ENCODE assay signal across 7 mouse cellular contexts in the genomic region with DNA sequence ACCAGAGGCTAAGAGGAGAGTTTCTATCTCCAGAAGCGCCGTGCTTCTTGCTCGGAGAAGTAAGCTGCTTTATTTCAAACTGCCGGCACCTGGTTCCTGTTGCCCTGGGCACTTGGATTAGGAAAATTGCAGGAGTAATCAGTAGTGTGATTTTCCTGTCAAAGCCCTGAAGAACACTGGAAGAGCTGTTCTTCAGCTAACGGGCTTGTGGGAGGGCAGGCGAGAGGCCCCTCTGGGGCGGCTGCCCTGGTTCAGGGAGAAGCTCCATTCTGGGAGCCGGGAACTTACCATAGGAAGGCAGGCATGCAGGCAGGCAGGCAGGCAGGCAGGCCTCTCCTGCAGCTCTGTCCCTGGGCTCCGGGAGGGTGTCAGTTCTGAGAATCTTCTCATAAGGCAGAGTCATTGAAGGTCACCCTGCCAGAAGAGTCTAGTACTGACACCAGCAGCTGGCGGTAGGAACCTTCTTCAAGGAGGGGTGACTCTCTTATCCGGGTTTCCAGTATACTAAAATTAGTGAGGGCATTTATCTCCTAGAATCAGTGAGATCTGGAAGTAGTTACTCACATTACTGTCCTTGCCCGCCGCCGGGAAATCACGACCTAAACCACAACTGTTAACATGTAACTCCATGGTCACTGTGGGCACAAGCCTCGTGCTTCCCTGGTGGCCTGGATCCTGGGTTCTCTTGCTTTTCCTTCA. TPM values are rescaled to one million over a fixed set of nuclear protein-coding genes. Genes with fewer than 3 reads are reported as not detected.
DNase-seq lines count a peak whose midpoint lies in the region; ATAC-seq and TF ChIP-seq lines count a peak whose summit lies in the region.

Gene Prss23 (minus strand): TSS at position 457 of the 699 bp plus-strand sequence.

- H3K9me3 ChIP-seq in lung, postnatal 0 days (ENCODE audit: low read length): no peaks in the 10 kb centered on the region
- H3K9me3 ChIP-seq in embryonic facial prominence, embryonic 12.5 days: no peaks in the 10 kb centered on the region
- H3K9me3 ChIP-seq in limb, embryonic 11.5 days (ENCODE audit: control insufficient read depth, low read length): no peaks in the 10 kb centered on the region

- no peaks in the 10 kb centered on the region for H3K4me1 ChIP-seq in lung, postnatal 0 days (ENCODE audit: insufficient read depth, low read depth, low read length)
- peaks cover 18% of the 10 kb centered on the region; the same call in 1 of the 2 replicates for H3K4me1 ChIP-seq in embryonic facial prominence, embryonic 12.5 days
- H3K4me1 ChIP-seq in heart, adult 2 months (ENCODE audit: control insufficient read depth, insufficient read depth, low read length): no peaks in the 10 kb centered on the region
- H3K4me1 ChIP-seq in limb, embryonic 11.5 days (ENCODE audit: control insufficient read depth, insufficient read depth, low read length): peaks cover 3% of the 10 kb centered on the region; the same call in 1 of the 2 replicates

- H3K4me2 ChIP-seq in lung, postnatal 0 days (replicated peaks; ENCODE audit: low read depth, low read length): no peak within 1 kb of the TSS
- H3K4me2 ChIP-seq in embryonic facial prominence, embryonic 12.5 days (replicated peaks): peak within 1 kb of the TSS; percentile 19; the same call in 1 of the 2 replicates
- H3K4me2 ChIP-seq in limb, embryonic 11.5 days (ENCODE audit: low read depth, severe bottlenecking): no peak within 1 kb of the TSS

- no peak for TF ChIP-seq CTCF in lung, postnatal 0 days (IDR thresholded peaks at IDR 0.05)
- TF ChIP-seq CTCF in heart, adult 2 months (IDR thresholded peaks at IDR 0.05): no peak

- no peak for TF ChIP-seq EP300 in lung, postnatal 0 days (IDR thresholded peaks at IDR 0.05)
- no peak for TF ChIP-seq EP300 in heart, adult 2 months (IDR thresholded peaks at IDR 0.05; ENCODE audit: insufficient read depth, low read depth, low read length)

- TF ChIP-seq POLR2A in heart, adult 2 months (IDR thresholded peaks at IDR 0.05; ENCODE audit: insufficient read depth, low read depth, low read length): no peak

- no peak within 1 kb of the TSS for H3K4me3 ChIP-seq in lung, postnatal 0 days (ENCODE audit: low read depth, low read length)
- H3K4me3 ChIP-seq in embryonic facial prominence, embryonic 12.5 days: no peak within 1 kb of the TSS
- H3K4me3 ChIP-seq in heart, adult 2 months: no peak within 1 kb of the TSS
- H3K4me3 ChIP-seq in limb, embryonic 11.5 days (ENCODE audit: low read depth, low read length): no peak within 1 kb of the TSS

- H3K27ac ChIP-seq in lung, postnatal 0 days (ENCODE audit: low read length): no peak within 1 kb of the TSS
- H3K27ac ChIP-seq in embryonic facial prominence, embryonic 12.5 days: peak within 1 kb of the TSS; percentile 74
- no peak within 1 kb of the TSS for H3K27ac ChIP-seq in heart, adult 2 months
- H3K27ac ChIP-seq in limb, embryonic 11.5 days (replicated peaks; ENCODE audit: low read depth, low read length): no peak within 1 kb of the TSS

- H3K79me2 ChIP-seq in heart, adult 2 months (replicated peaks; ENCODE audit: control insufficient read depth, insufficient read depth, low read length): no peaks in the 10 kb centered on the region

- WGBS in lung, postnatal 0 days: 75% methylated on average over 16 of the region's 16 CpGs
- WGBS in embryonic facial prominence, embryonic 12.5 days: 27% methylated on average over 16 of the region's 16 CpGs
- WGBS in heart, adult 2 months: 66% methylated on average over 16 of the region's 16 CpGs
- WGBS in limb, embryonic 11.5 days: 59% methylated on average over 16 of the region's 16 CpGs

- intact Hi-C loops in heart, adult 2 months (cut with DNase I): no loop called here

- no peak for DNase-seq in lung, postnatal 0 days (ENCODE audit: low spot score)
- no peak for DNase-seq in lung, postnatal 10 days
- no peak for DNase-seq in heart, adult 2 months
- no peak for DNase-seq in limb, embryonic 11.5 days (ENCODE audit: low spot score)

- no peak within 1 kb of the TSS for H3K9ac ChIP-seq in lung, postnatal 0 days (replicated peaks; ENCODE audit: low read depth)
- H3K9ac ChIP-seq in embryonic facial prominence, embryonic 12.5 days: no peak within 1 kb of the TSS
- no peak within 1 kb of the TSS for H3K9ac ChIP-seq in heart, adult 2 months (ENCODE audit: low read depth, low read length)
- no peak within 1 kb of the TSS for H3K9ac ChIP-seq in limb, embryonic 11.5 days (ENCODE audit: low read length)

- no peaks in the 10 kb centered on the region for H3K36me3 ChIP-seq in lung, postnatal 0 days (ENCODE audit: insufficient read depth, low read length)
- H3K36me3 ChIP-seq in embryonic facial prominence, embryonic 12.5 days: no peaks in the 10 kb centered on the region
- no peaks in the 10 kb centered on the region for H3K36me3 ChIP-seq in heart, adult 2 months (ENCODE audit: control insufficient read depth, insufficient read depth, low read length)
- H3K36me3 ChIP-seq in limb, embryonic 11.5 days (ENCODE audit: control insufficient read depth, insufficient read depth, low read length): no peaks in the 10 kb centered on the region

- ATAC-seq in lung, postnatal 0 days: no peak
- no peak for ATAC-seq in embryonic facial prominence, embryonic 12.5 days (ENCODE audit: insufficient number of reproducible peaks, insufficient read depth, low FRiP score, low TSS enrichment)
- no peak for ATAC-seq in limb, embryonic 11.5 days (ENCODE audit: insufficient number of reproducible peaks, low FRiP score, low TSS enrichment, low read depth)
- no peak for ATAC-seq in erythroblast, adult 5-6 weeks (replicated peaks; ENCODE audit: low FRiP score, poor library complexity, severe bottlenecking)
- ATAC-seq in megakaryocyte-erythroid progenitor cell, adult 5-6 weeks (replicated peaks; ENCODE audit: low FRiP score, low TSS enrichment, poor library complexity, severe bottlenecking): no peak

- H3K27me3 ChIP-seq in lung, postnatal 0 days (replicated peaks; ENCODE audit: insufficient read depth, low read length): no peaks in the 10 kb centered on the region
- no peaks in the 10 kb centered on the region for H3K27me3 ChIP-seq in embryonic facial prominence, embryonic 12.5 days
- H3K27me3 ChIP-seq in heart, adult 2 months (ENCODE audit: control insufficient read depth, insufficient read depth, low read length): no peaks in the 10 kb centered on the region
- no peaks in the 10 kb centered on the region for H3K27me3 ChIP-seq in limb, embryonic 11.5 days (ENCODE audit: control insufficient read depth, insufficient read depth, low read length)

RNA-seq across cellular contexts. Expression of gene Prss23, which starts in this region (rescaled TPM):
- polyA plus RNA-seq in lung, postnatal 0 days (2015; fragmentation: Nextera tagmentation; extraction: Ambion mirVana): 78.6 and 86.6 TPM in 2 replicates
- polyA plus RNA-seq in embryonic facial prominence, embryonic 12.5 days (2016; fragmentation: Nextera tagmentation; extraction: Ambion mirVana): 74.5 and 81.4 TPM in 2 replicates
- 10 to 100 TPM; 18.9 to 20.6 TPM for total RNA-seq in heart, adult 2 months (2021)
- 50.1 and 58.2 TPM in 2 replicates for polyA plus RNA-seq in heart, adult 2 months (2012; rRNA removed)
- 11.7 and 14.9 TPM in 2 replicates for polyA plus RNA-seq in limb, embryonic 11.5 days (2014; fragmentation: Nextera tagmentation; extraction: Ambion mirVana)
- total RNA-seq in erythroblast, adult 5-6 weeks (2015; ENCODE audit: low replicate concordance): not detected in 2 replicates
- total RNA-seq in erythroblast, adult 5-6 weeks (2017; ENCODE audit: low replicate concordance): not detected in 2 replicates
- total RNA-seq in megakaryocyte-erythroid progenitor cell, adult 5-6 weeks (2014; fragmentation: Nextera tagmentation): not detected in 2 replicates
- not detected in 2 replicates for total RNA-seq in megakaryocyte-erythroid progenitor cell, adult 5-6 weeks (2017)

Comparison
In these comparisons a context has a peak if more than half of its experiments do, and no peak if none do; other contexts are left out.
1. RNA of gene Prss23 (total RNA-seq): 18.9 to 20.6 TPM in heart, adult 2 months; not detected in erythroblast, adult 5-6 weeks and not detected in megakaryocyte-erythroid progenitor cell, adult 5-6 weeks; every median in the first group is over 10 times any median in the second.